Mouse (Mus musculus): ENCODE measurements around the gene Fam228a.
A peak's percentile ranks its signal among the peaks of the same experiment; 100 is the strongest.
"Not testable (repeated sequence)": the region's sequence is repeated elsewhere in the genome, so short reads cannot be mapped to it uniquely, and the experiment has no call there.

The Fam228a gene

DNA sequence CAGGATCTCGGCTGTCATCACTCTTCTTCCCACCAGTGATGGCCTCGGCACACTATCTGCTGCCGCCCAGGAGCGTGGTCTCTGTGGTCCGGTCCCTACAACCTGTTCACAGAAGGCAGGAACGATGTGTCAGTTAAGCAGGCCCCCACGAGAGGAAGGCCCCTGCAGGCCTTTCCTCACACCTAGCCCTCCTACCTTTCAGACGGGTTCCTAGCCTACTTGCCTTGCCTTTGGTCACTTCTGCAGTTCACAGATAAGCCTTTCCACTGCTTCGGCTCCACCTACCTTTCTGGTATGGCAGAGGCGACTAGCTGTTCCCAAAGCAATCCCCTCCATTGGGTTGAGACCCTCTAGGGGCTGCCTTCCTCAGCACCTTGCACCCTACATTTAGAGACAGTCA lies 22.6 kb downstream of the Fam228a start:
- DNase-seq: no peak

- no peak for DNase-seq
These were observed 24.9 kb downstream of the Fam228a start for GRCm38 (mm10) chr12:4713361-4713760.

GRCm38 (mm10) chr12:4709926-4710325 lies 28.3 kb downstream of the Fam228a start:
- no peak for DNase-seq

DNA sequence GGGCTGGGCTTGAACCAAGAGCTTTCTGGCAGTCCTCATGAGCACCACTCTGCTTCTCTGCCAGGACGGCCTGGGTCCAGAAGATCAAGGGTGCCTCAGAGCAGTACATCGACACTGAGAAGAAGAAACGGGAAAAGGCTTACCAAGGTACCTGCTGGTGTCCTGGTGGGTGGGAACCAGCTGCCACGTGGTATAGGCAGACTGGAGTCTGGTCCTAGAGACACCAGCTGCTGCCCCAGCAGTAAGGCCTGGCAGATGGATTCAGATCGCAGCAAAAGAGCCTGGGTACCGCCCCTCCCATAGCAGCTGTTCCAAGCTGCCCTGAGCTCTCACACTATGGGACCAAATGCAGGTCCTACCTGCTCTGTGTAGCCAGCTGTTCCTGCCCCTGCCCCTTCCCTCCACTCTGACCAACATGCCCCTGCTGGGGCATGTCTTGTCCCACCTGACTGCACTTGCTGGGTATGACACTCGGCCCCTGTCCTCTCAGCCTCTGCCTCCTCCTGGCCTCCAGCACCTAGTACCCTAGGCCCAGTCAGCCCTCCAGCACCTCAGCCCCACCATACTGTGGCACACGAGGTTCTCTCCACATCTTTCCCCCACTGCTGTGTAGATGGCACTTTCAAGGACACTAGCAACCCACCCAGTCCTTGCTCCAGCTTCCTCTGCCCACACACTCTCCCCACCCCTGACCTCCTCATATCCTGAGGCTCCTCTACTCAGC lies 29.2 kb downstream of the Fam228a start:
- DNase-seq: peak; percentile 66

- no peak for DNase-seq
These were observed 29.9 kb downstream of the Fam228a start for GRCm38 (mm10) chr12:4708296-4708695.

DNA sequence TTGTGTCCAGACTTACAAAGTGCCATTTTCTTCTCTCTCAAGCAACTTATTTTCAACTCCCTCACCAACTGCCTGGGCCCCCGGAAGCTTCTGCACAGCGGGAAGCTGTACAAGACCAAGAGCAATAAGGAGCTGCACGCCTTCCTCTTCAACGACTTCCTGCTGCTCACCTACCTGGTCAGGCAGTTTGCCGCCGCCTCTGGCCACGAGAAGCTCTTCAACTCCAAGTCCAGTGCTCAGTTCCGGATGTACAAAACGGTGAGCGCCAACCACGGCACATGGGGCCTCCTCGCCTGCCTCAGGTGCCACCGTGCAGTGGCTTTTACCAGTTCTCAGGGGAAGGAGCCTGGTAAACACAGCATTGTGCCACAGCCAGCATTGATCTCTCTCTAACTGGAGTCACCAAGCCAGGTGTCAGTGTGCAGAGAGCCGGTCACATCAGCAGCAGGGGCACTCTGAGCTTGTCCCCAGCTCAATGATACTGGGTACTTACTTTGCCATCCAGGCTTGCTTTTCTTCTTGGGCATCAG lies 30.7 kb downstream of the Fam228a start:
- DNase-seq: no peak

GRCm38 (mm10) chr12:4706901-4707300 lies 31.3 kb downstream of the Fam228a start:
- no peak for DNase-seq

- DNase-seq: no peak
These were observed 32.1 kb downstream of the Fam228a start for GRCm38 (mm10) chr12:4706175-4706574.

DNA sequence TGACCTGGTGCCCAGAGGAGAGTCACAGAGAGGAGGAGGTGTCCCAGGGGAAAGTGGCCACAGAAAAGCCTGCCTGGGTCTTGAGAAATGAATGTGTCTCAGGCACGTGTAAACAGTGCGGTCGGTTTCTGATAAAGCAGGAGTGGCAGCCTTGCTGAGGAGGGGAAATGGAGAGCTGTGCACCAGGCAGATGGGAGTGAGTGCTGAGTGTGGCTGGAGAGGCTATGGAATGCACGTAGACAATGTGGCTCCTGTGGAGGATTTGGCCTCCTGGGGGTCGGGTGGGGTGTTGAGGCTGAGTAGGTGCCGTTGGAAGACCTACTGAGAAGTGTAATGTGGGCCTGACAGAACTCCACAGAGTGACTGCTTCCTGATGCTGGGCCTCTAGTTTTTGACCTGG lies 32.6 kb downstream of the Fam228a start:
- DNase-seq: not testable (repeated sequence)

GRCm38 (mm10) chr12:4694534-4694933 lies 43.7 kb downstream of the Fam228a start:
- DNase-seq: no peak

GRCm38 (mm10) chr12:4691193-4691592 lies 47.0 kb downstream of the Fam228a start:
- no peak for DNase-seq

DNA sequence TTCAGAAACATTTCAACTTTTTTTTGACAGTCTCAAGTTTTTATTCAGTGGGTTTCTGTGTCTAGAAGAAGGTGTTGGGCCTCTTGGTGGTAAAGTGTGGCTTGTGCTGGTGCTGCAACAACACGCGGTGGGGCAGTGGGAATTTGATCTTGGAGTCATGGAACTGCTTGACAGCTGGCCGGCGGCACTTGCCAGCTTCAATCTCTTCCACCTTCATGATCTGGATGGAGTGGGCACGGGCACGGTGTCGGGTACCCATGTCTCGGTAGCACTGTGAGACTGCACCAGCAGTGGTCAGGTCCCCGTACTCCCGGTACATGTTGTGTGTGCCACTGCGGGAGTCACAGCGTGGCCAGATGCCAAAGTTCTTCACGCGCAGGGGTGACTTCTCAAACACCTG lies 48.9 kb downstream of the Fam228a start:
- DNase-seq: no peak

DNA sequence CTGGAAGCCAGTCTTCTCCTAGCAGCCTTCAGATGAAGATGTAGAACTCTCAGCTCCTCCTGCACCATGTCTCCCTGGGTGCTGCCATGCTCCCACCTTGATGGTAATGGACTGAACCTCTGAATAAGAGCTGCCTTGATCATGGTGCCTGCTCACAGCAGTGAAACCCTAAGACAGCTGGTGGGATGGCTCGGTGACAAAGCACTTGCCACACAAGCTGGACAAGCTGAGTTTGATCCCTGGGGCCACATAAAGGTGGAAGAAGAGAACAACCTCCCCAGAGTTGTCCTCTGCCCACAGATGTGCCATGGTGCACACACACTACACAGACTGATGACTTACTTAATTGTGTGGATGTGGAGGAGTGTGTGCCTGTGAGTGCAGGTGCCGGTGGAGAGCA lies 49.8 kb downstream of the Fam228a start:
- no peak for DNase-seq

DNA sequence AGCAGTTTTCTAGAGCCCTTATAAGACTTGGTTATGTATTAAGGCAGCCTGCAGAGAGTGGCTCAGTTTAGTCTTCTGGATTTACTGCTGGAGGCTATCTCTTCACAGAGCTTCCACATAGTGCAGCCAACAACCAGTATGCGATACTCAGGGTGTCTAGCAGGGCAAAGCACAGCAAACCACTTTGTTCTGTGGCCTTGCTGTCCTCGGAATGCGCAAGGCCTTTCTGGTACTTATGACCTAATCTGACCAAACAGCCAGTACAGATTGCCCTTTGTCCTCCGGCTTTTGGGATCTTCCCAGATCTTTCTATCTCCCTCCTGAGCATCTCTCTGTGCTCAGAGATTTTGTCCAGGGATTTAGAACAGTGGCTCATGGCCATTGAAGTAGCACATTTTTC lies 52.8 kb downstream of the Fam228a start:
- no peak for DNase-seq

DNA sequence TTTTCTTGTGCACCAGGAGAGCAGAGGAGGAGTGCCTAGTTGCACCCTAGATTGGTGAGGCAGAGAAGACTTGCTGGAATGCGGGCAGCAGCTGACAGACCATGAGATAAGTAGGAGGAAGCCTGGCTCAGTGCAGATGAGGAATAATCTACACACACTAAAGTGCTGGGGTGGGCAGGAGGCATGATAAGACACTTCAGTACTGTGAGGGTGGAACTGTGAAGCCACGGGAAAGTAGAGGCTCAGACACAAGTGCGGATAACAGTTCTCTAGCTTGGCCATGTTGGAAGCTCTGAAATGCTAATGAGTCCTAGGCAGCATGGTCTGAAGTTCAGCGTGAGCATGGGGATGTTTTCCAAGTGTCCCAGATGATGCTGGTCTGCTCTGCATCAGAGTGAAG lies 58.3 kb downstream of the Fam228a start:
- no peak for DNase-seq

DNA sequence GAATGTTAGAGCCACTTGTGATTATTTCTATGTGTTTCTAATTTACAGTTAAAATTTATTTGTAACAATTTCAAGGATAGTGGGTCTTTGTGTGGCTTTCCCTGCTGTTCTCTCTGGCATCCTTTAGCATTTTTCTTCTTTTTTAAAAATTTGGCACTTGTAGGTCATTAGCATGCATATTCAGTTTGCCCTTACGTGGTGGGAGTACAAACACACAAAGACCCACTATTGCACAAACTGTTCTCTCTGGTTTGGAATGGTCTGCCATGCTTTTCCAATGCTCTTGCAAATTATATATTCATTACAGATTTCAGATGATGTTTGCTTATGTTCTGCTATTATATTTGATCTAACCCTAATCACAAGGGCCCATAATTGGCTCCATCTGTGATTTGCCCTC lies 61.9 kb downstream of the Fam228a start:
- DNase-seq: no peak

GRCm38 (mm10) chr12:4665675-4666037 lies 72.6 kb downstream of the Fam228a start:
- DNase-seq: no peak

GRCm38 (mm10) chr12:4664929-4665674 lies 73.1 kb downstream of the Fam228a start:
- DNase-seq: no peak
